Mouse (Mus musculus) left cerebral cortex, adult 11 months (tissue): Measurements from ENCODE around the gene Agr3.

Source experiments
- DNase-seq: peaks from one replicate; pipeline ENCODE4 v3.0.0; 2022; ENCODE audit warnings: low spot score

The Agr3 gene

GRCm38 (mm10) chr12:35925402-35925801, at the start of gene Agr3:
Gene Agr3, plus strand, starts transcription at chr12:35925620.
- no peak for DNase-seq

DNA sequence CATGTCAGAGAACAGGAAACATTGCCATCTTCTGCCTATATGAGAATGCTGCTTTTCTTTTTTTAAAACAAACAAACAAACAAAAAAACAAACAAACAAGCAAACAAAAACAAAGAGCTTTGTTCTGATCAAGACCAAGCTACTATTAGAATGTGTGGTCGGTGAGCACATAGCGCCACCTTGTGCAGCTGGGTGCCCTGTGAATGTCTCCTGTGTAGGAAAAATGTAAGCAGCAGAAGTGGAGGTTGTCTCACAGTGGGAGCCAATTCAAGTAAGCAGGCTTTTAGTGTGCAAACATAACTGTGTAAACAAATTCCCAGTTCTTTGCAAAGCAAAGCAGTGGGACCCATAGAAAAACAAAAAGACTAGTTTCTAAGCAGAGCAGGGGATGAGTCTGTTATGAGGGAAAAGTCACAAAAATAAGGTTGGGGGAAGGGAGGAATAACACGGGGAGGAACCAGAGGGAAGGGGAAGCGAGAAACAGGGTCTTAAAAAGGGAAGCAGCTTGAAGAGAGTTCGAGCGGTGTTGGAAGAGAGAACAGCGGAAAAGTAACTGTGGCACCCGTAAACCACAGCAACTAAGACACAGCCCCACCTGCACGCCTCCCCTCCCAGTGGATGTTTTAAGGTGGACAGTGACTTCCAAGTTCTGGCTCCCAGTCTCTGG, 40.4 kb upstream of the Agr3 start:
- DNase-seq = no peak

GRCm38 (mm10) chr12:35889383-35889782, 36.0 kb upstream of the Agr3 start:
- DNase-seq = no peak

GRCm38 (mm10) chr12:35890756-35891155, 34.7 kb upstream of the Agr3 start:
- no peak for DNase-seq

- DNase-seq = no peak
These were observed 31.0 kb upstream of the Agr3 start for GRCm38 (mm10) chr12:35894304-35894900.

GRCm38 (mm10) chr12:35895875-35896763, 29.3 kb upstream of the Agr3 start:
- DNase-seq = no peak

DNA sequence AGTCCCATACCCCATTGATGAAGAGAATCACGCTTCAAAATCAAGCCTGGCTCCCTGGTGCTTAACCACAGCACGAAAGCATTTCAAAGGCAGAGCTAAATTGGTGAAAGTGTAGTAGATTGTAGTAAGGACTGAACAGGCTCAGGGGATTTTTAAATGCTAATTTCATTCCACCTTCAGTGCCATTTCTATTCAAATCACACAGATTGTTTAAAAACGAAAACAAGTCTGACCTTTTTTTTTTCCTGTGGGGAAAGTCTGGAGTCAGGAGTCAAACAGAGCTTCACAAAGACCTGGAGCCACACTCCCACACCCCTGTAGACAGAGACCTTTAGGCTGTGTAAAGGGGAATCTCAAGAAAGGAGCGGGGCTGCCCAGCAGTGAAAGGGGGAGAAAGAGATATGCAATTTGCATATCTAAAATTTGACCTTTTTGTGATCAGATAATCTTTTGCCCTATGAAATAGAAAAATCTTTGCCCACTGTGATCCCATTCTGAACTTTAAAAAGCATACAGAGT, 28.6 kb upstream of the Agr3 start:
- DNase-seq = no peak

- DNase-seq = no peak
These were observed 14.8 kb upstream of the Agr3 start for GRCm38 (mm10) chr12:35910632-35911031.

DNA sequence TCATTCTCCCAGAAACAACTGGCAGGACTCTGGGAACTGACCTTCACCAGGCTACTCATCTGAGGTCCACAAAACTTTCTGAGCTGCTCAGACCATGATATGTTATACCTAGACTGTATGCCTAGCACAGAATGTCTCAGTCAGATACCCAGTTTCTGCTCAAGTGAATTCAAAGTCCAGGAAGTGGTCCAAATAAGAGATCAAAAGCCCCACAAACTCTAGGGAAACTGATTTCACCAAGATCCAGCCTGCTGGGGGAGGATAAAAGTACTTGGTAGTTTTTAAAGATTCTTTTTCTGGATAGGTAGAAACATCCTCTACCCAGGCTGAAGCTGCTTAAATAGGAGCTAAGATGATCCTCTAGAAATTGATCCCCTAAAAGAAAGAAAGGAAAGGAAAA, 9.6 kb upstream of the Agr3 start:
- DNase-seq = no peak

GRCm38 (mm10) chr12:35916467-35916866, 9.0 kb upstream of the Agr3 start:
- DNase-seq = no peak

GRCm38 (mm10) chr12:35918031-35918430, 7.4 kb upstream of the Agr3 start:
- DNase-seq = no peak

DNA sequence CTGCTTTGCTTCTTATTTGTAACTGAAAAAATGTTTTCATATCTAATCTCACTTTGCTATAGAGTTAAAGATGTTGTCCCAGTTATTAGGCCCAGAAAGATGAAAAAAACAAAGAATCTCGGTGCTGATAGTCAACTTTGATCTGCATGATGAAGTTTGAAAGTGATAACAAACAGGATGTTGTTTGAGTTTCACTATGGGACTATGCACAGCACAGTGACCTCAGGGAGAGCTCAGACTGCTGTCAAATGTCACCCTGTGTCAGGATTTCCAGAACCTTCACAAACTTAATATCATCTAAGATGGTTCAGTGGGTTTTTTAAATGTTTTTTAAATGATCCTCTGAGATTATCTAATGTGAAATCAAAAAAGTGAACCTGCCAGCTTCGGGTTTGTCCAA, 2.4 kb downstream of the Agr3 start:
- no peak for DNase-seq

- DNase-seq = no peak
These were observed 7.4 kb downstream of the Agr3 start for GRCm38 (mm10) chr12:35932816-35933215.

GRCm38 (mm10) chr12:35951757-35952156, 26.3 kb downstream of the Agr3 start:
- no peak for DNase-seq

GRCm38 (mm10) chr12:35957235-35957634, 31.8 kb downstream of the Agr3 start:
- no peak for DNase-seq

DNA sequence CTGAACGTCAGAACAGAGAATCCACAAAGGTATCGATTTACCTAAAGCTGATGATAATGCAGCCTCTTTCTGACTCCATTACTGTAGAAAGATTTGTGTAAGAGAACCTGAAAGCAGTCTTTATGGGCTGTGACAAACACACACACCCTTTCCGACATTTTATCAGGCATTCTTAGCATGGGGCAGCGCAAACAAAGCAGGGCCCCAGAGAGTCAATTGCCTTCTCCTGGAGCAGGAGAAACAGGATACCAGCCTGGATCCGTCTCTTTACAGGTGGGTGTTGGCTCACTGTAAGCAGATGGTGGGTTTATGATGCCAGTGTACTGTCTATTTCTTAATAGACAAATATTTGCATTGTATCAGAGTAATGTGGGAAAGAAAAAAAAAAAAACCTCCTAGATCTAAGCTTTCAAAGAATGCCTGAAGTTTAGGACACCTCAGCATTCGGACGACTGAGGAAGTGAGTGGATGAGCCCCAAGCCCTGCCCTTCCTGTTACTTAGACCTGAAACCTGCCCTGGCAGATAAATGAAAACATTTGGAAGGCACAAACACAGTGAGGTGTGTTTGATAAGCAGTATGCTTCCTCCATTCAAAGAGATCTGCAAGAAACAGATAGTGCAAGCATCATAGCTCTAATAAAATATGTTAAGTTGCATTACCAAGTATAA, 40.8 kb downstream of the Agr3 start:
- DNase-seq = no peak

- no peak for DNase-seq
These were observed 41.3 kb downstream of the Agr3 start for GRCm38 (mm10) chr12:35966768-35967141.

GRCm38 (mm10) chr12:35975898-35976297, 50.5 kb downstream of the Agr3 start:
- DNase-seq = no peak

GRCm38 (mm10) chr12:35977633-35978246, 52.3 kb downstream of the Agr3 start:
- DNase-seq = no peak

GRCm38 (mm10) chr12:35979625-35980024, 54.2 kb downstream of the Agr3 start:
- no peak for DNase-seq

- DNase-seq = no peak
These were observed 56.4 kb downstream of the Agr3 start for GRCm38 (mm10) chr12:35981732-35982360.
